Mouse (Mus musculus) gastrocnemius, adult 2 months (tissue): Measurements from ENCODE around the gene Ear1. TPM values are rescaled to one million over a fixed set of nuclear protein-coding genes. Genes with fewer than 3 reads are reported as not detected.
A peak's percentile ranks its signal among the peaks of the same experiment; 100 is the strongest.
"Not testable (repeated sequence)": the region's sequence is repeated elsewhere in the genome, so short reads cannot be mapped to it uniquely, and the experiment has no call there.

Experiments used
- DNase-seq: peaks from one replicate; pipeline ENCODE4 v3.0.0; 2022
- H3K27ac ChIP-seq: fragments of 200-600 bp; 2 replicates; pipeline ENCODE4 v1.8.1; 2022; ENCODE audit warnings: mild to moderate bottlenecking
- H3K4me3 ChIP-seq: fragments of 200-600 bp; 2 replicates; pipeline ENCODE4 v1.8.1; 2022; ENCODE audit warnings: mild to moderate bottlenecking, moderate library complexity
- CTCF ChIP-seq: fragments of 200-600 bp; IDR thresholded peaks from 2 replicates; pipeline ENCODE4 v1.8.1; 2022; ENCODE audit warnings: antibody characterized with exemption, mild to moderate bottlenecking, moderate library complexity
- intact Hi-C: fragments of 180-260 bp; cut with DNase I; formaldehyde crosslinking; loops from one replicate; pipeline ENCODE4 v1.15.1; 2025
- long read RNA-seq, 2 experiments: library from polyadenylated mRNA; stranded (forward); transcript quantifications; one replicate each; pipeline ENCODE4 v2.0.0; 2021
- total RNA-seq, 2 experiments: library from RNA; stranded (reverse); gene quantifications; 2 replicates each; pipeline ENCODE4 v1.2.3; 2021

Ear1 gene
- total RNA-seq, result not detected
- long read RNA-seq, experiment 1, result 0 reads
- long read RNA-seq, experiment 2, result 0 reads

- DNase-seq, H3K4me3 ChIP-seq, H3K27ac ChIP-seq, intact Hi-C loops: not testable (repeated sequence)
Observed at GRCm38 (mm10) chr14:43875417-43875816, at the start of gene Ear1. Gene Ear1, minus strand, starts transcription at chr14:43875517.

DNA sequence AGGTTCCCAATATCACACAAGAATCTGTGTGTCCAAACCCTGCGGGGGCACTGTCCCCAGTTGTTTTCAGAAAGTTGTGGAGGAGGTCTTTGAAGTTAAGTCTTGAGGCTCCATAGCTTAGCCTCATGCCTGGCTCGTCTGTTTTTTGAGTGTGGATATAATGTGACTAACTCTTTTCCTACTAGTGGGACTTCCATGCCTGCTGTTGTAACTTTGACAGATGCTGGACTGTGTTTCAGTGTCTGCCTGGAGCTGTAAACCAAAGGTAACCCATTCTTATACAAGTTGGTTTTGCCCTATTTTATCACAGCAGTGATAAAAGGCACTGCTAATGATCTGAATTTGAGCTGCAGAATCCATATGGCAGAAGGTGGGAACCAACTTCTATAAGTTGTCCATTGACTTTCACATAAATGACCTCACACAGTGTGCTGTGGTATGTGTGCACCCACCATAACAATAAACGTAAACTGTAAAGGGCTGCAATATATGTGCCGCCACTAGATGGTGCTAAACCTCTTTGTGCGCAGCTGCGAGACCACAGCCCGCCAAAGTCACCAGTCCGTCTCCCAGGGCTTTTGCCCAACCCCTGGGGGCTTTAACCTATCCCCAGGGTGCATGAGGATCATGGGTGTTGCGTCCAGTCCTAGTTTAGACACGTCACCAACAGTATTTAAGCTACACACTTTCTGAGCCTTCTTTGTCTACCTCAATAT lies 49.5 kb upstream of the Ear1 start, which contains the start of gene Gm8113:
Gene Gm8113, plus strand, starts transcription at position 703 of the 716 bp plus-strand sequence.
- peak; percentile 70 for TF ChIP-seq CTCF
- DNase-seq, result peak; percentile 54
- H3K27ac ChIP-seq, result peak within 1 kb of the TSS; percentile 48; the same call in 1 of the 2 replicates
- intact Hi-C loops, result not testable (repeated sequence)
- H3K4me3 ChIP-seq, result peak within 1 kb of the TSS; percentile 71

GRCm38 (mm10) chr14:43923459-43923858 lies 48.1 kb upstream of the Ear1 start, which contains the start of gene Ear10:
Gene Ear10, minus strand, starts transcription at chr14:43923559.
- H3K27ac ChIP-seq, DNase-seq, intact Hi-C loops, H3K4me3 ChIP-seq: not testable (repeated sequence)

GRCm38 (mm10) chr14:43918214-43918613 lies 42.9 kb upstream of the Ear1 start:
- DNase-seq, H3K27ac ChIP-seq, intact Hi-C loops, H3K4me3 ChIP-seq: not testable (repeated sequence)

- intact Hi-C loops, H3K27ac ChIP-seq, DNase-seq, H3K4me3 ChIP-seq: not testable (repeated sequence)
Observed at GRCm38 (mm10) chr14:43898577-43898976, 23.3 kb upstream of the Ear1 start.

GRCm38 (mm10) chr14:43895357-43895756 lies 20.0 kb upstream of the Ear1 start:
- DNase-seq, intact Hi-C loops, H3K4me3 ChIP-seq, H3K27ac ChIP-seq: not testable (repeated sequence)

GRCm38 (mm10) chr14:43891288-43891687 lies 16.0 kb upstream of the Ear1 start:
- DNase-seq, H3K27ac ChIP-seq, intact Hi-C loops, H3K4me3 ChIP-seq: not testable (repeated sequence)

DNA sequence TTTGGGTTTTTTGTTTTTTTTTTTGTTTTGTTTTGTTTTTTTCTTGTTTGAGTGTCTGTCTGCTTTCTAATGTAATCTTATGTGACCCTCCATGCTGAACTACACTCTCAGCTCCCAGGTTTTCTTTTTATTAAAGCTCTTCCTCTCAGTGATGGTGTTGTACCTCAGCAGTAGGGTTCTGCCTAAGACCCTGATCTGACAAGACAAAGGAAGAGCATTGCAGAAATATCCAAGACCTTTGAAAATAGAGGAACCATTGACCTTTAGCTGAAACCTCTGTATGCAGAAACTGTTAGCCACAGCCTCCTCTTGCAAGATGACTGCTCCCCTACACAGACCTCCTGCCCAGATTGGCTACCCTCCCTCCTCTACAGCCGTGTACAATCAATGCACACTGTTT lies 10.9 kb upstream of the Ear1 start:
- DNase-seq, H3K4me3 ChIP-seq, H3K27ac ChIP-seq, intact Hi-C loops: not testable (repeated sequence)

- intact Hi-C loops, DNase-seq, H3K4me3 ChIP-seq, H3K27ac ChIP-seq: not testable (repeated sequence)
Observed at GRCm38 (mm10) chr14:43879966-43880545, 4.7 kb upstream of the Ear1 start.

GRCm38 (mm10) chr14:43877789-43878188 lies 2.5 kb upstream of the Ear1 start:
- intact Hi-C loops, DNase-seq, H3K4me3 ChIP-seq, H3K27ac ChIP-seq: not testable (repeated sequence)

DNA sequence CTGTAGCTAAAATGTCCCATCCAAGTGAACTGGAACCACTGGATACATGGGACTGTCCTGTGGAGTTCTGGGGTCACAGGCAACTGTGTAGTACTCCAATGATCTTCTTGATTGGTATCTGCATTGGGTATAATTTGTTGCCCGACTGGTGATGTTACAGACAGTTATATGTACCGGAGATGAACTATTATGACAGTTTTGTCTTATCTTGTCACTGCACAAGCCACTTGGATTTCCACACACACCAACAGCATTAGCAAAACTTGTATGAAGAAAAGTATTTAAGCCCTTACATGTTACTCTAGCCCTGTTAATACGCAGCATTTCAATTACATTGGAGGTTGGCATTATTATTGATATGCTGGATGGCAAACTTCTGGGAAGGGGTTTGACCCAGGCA lies 455 bp downstream of the Ear1 start:
- DNase-seq, H3K4me3 ChIP-seq, intact Hi-C loops, H3K27ac ChIP-seq: not testable (repeated sequence)

GRCm38 (mm10) chr14:43860522-43860921 lies 14.8 kb downstream of the Ear1 start:
- DNase-seq, H3K4me3 ChIP-seq, intact Hi-C loops, H3K27ac ChIP-seq: not testable (repeated sequence)
- peak; percentile 40 for TF ChIP-seq CTCF

DNA sequence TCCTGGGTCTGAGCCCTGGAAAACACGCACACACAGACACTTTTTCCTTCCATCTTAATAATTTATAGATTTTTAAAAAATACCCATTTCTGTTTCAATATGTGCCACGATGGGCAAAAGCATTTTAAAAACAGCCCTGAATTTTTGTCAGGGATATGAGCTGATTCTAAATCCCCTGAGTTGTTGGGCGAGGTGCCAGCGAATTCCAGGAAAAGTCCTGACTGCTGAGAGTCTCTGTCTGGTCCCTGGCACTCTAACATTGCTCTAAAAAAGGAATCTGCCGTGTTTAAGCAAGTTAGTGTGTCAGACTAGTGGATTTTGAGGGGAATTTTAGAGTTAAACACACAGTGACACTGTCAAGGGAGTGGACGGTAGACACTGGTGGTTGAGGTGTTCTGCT lies 15.9 kb downstream of the Ear1 start:
- intact Hi-C loops, result not testable (repeated sequence)

DNA sequence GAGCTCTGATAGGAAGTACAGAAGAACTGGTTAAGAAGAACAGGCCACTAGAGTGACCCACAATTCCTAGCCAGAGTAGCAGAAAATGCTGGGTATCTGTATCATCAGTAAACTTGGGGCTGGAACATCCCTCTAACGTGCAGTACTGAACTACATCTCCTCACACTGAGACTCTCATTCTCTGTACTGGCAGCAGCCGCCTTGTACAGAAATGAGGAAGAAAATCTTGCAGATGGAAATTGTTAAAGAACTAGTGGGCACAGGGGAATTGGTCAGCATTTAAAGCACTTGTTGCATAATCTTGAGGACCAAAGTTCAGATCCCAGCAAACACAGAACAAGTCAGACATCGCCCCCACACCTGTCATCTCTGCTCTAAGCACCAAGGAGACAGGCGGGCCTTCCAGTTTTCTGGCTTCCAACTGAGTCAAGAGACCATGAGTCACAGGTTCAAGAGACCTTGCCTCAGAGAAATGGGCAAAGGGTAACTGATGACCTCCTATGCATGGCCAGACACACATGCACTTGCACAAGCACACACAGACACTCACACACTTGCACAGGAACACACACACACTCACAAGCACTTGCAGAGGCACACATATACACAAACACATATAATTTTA lies 31.3 kb downstream of the Ear1 start:
- H3K27ac ChIP-seq, H3K4me3 ChIP-seq, intact Hi-C loops, DNase-seq: not testable (repeated sequence)

More for the DNA sequence above, 15.9 kb downstream of the Ear1 start:
- not testable (repeated sequence) for H3K27ac ChIP-seq, DNase-seq, H3K4me3 ChIP-seq

- H3K4me3 ChIP-seq, H3K27ac ChIP-seq, intact Hi-C loops, DNase-seq: not testable (repeated sequence)
Observed at GRCm38 (mm10) chr14:43840976-43841375, 34.3 kb downstream of the Ear1 start.

- DNase-seq, H3K4me3 ChIP-seq, H3K27ac ChIP-seq, intact Hi-C loops: not testable (repeated sequence)
Observed at GRCm38 (mm10) chr14:43835366-43835765, 40.0 kb downstream of the Ear1 start.

GRCm38 (mm10) chr14:43830385-43830784 lies 44.9 kb downstream of the Ear1 start:
- H3K4me3 ChIP-seq, intact Hi-C loops, DNase-seq, H3K27ac ChIP-seq: not testable (repeated sequence)

GRCm38 (mm10) chr14:43824176-43824575 lies 51.1 kb downstream of the Ear1 start:
- DNase-seq, intact Hi-C loops, H3K27ac ChIP-seq, H3K4me3 ChIP-seq: not testable (repeated sequence)
